ENCODE assay signal across 19 mouse cellular contexts in genomic region chr2:36139096-36139495, GRCm38 (mm10). TPM values are rescaled to one million over a fixed set of nuclear protein-coding genes. Genes with fewer than 3 reads are reported as not detected.
DNase-seq lines count a peak whose midpoint lies in the region; ATAC-seq and TF ChIP-seq lines count a peak whose summit lies in the region.
"Had no signal": no experiment of that assay in that cellular context is flagged by ENCODE, and none has a peak within 500 bp of the region (broad histone marks: within the 10 kb centered on the region; RNA-seq: fewer than 3 reads in every experiment).

No protein-coding gene starts in this region.

- H3K4me3 ChIP-seq in heart, embryonic 11.5 days (ENCODE audit: low read depth, low read length) = no peak overlapping the region
- H3K4me3 ChIP-seq in kidney, postnatal 0 days (replicated peaks; ENCODE audit: low read depth, low read length) = no peak overlapping the region
- H3K4me3 ChIP-seq in heart, embryonic 15.5 days = no peak overlapping the region
- H3K4me3 ChIP-seq in forebrain, embryonic 10.5 days = no peak overlapping the region
- H3K4me3 ChIP-seq: limb, embryonic 12.5 days; midbrain, embryonic 10.5 days; neural tube, embryonic 12.5 days had no signal

- ATAC-seq in heart, embryonic 11.5 days (replicated peaks; ENCODE audit: insufficient number of reproducible peaks, low FRiP score, low TSS enrichment) = no peak
- ATAC-seq in kidney, postnatal 0 days (replicated peaks; ENCODE audit: low FRiP score, low read depth) = no peak
- no peak for ATAC-seq in heart, embryonic 15.5 days (replicated peaks; ENCODE audit: insufficient number of reproducible peaks, insufficient read depth, low FRiP score, low read depth)
- ATAC-seq: Patski had no signal

- 0 out of 2 replicates have a peak overlapping the region, but pooled peaks have one; percentile 31 for H3K4me2 ChIP-seq in heart, embryonic 11.5 days
- no peak overlapping the region for H3K4me2 ChIP-seq in kidney, postnatal 0 days (ENCODE audit: low read length)
- H3K4me2 ChIP-seq in heart, embryonic 15.5 days = peak overlapping the region; percentile 24
- H3K4me2 ChIP-seq: limb, embryonic 12.5 days; neural tube, embryonic 12.5 days had no signal

- no peak overlapping the region for H3K9ac ChIP-seq in heart, embryonic 11.5 days (ENCODE audit: low read depth, low read length)
- no peak overlapping the region for H3K9ac ChIP-seq in kidney, postnatal 0 days (ENCODE audit: low read depth, low read length)
- H3K9ac ChIP-seq in heart, embryonic 15.5 days = no peak overlapping the region
- H3K9ac ChIP-seq: limb, embryonic 12.5 days; neural tube, embryonic 12.5 days had no signal

- 38% methylated on average over 2 of the region's 2 CpGs for WGBS in heart, embryonic 11.5 days (ENCODE audit: insufficient replicate concordance)
- WGBS in kidney, postnatal 0 days = 42% methylated on average over 2 of the region's 2 CpGs
- WGBS in heart, embryonic 15.5 days = 18% methylated on average over 2 of the region's 2 CpGs
- WGBS in forebrain, embryonic 10.5 days = 81% methylated on average over 2 of the region's 2 CpGs

- 0 out of 2 replicates have a peak overlapping the region, but pooled peaks have one; percentile 25 for H3K27ac ChIP-seq in heart, embryonic 11.5 days (ENCODE audit: low read depth, low read length)
- peak overlapping the region; percentile 27; the same call in 1 of the 2 replicates for H3K27ac ChIP-seq in kidney, postnatal 0 days
- peak overlapping the region; percentile 79 for H3K27ac ChIP-seq in heart, embryonic 15.5 days
- no peak overlapping the region for H3K27ac ChIP-seq in forebrain, embryonic 10.5 days
- H3K27ac ChIP-seq: limb, embryonic 12.5 days; midbrain, embryonic 10.5 days; neural tube, embryonic 12.5 days had no signal

- no peaks in the 10 kb centered on the region for H3K27me3 ChIP-seq in heart, embryonic 11.5 days (ENCODE audit: control insufficient read depth, insufficient read depth, low read length)
- no peaks in the 10 kb centered on the region for H3K27me3 ChIP-seq in kidney, postnatal 0 days (ENCODE audit: insufficient read depth, low read length)
- no peaks in the 10 kb centered on the region for H3K27me3 ChIP-seq in heart, embryonic 15.5 days
- H3K27me3 ChIP-seq in forebrain, embryonic 10.5 days (ENCODE audit: poor library complexity, severe bottlenecking) = no peaks in the 10 kb centered on the region
- H3K27me3 ChIP-seq: limb, embryonic 12.5 days; neural tube, embryonic 12.5 days; Patski had no signal

- intact Hi-C loops in heart, postnatal 14 days (cut with DNase I) = loop anchor here (2.0 to 5.0 kb wide), 3 partner anchors 73 to 127 kb away; partner anchors contain the start of genes Morn5 and Ndufa8

- DNase-seq in heart, postnatal 14 days = no peak
- DNase-seq in kidney, postnatal 0 days (ENCODE audit: low spot score) = peak; percentile 79
- DNase-seq in kidney, adult 18-20 months = no peak
- peak; percentile 10 for DNase-seq in 416B (ENCODE audit: low read depth)
- no peak for DNase-seq in embryo, embryonic 10 days (ENCODE audit: low spot score)
- DNase-seq in forebrain, embryonic 10.5 days (ENCODE audit: extremely low spot score, low spot score) = no peak
- DNase-seq: adrenal gland, postnatal 36 days; cerebellum, adult 9-10 months; gastrocnemius, postnatal 25 days; kidney, postnatal 36 days; layer of hippocampus, adult 9-11 months; lung, postnatal 36 days had no signal

- peaks cover 2% of the 10 kb centered on the region; the same call in 1 of the 2 replicates for H3K36me3 ChIP-seq in heart, embryonic 11.5 days (ENCODE audit: control insufficient read depth, insufficient read depth, low read length)
- 0 out of 2 replicates have a peak, but pooled peaks cover 8% of the 10 kb centered on the region for H3K36me3 ChIP-seq in kidney, postnatal 0 days (ENCODE audit: insufficient read depth, low read length)
- peaks cover 19% of the 10 kb centered on the region for H3K36me3 ChIP-seq in heart, embryonic 15.5 days
- peaks cover 29% of the 10 kb centered on the region for H3K36me3 ChIP-seq in forebrain, embryonic 10.5 days (replicated peaks)

- no peak for TF ChIP-seq CTCF in kidney, postnatal 0 days (IDR thresholded peaks at IDR 0.05; ENCODE audit: low read depth)

- no peaks in the 10 kb centered on the region for H3K9me3 ChIP-seq in heart, embryonic 11.5 days (replicated peaks; ENCODE audit: control insufficient read depth, low read length)
- no peaks in the 10 kb centered on the region for H3K9me3 ChIP-seq in kidney, postnatal 0 days (replicated peaks; ENCODE audit: low read length)
- no peaks in the 10 kb centered on the region for H3K9me3 ChIP-seq in heart, embryonic 15.5 days (replicated peaks)
- no peaks in the 10 kb centered on the region for H3K9me3 ChIP-seq in forebrain, embryonic 10.5 days
- H3K9me3 ChIP-seq: limb, embryonic 12.5 days; midbrain, embryonic 10.5 days; neural tube, embryonic 12.5 days had no signal

- H3K4me1 ChIP-seq in heart, embryonic 11.5 days (ENCODE audit: control insufficient read depth, insufficient read depth, low read length) = peaks cover 10% of the 10 kb centered on the region
- H3K4me1 ChIP-seq in kidney, postnatal 0 days (replicated peaks; ENCODE audit: insufficient read depth, low read length) = peaks cover 10% of the 10 kb centered on the region
- peaks cover 32% of the 10 kb centered on the region for H3K4me1 ChIP-seq in heart, embryonic 15.5 days (replicated peaks)
- H3K4me1 ChIP-seq in forebrain, embryonic 10.5 days = peaks cover 19% of the 10 kb centered on the region

RNA-seq across cellular contexts. Expression of gene Rbm18, which starts 2.5 kb away (rescaled TPM):
- 53.7 and 62.8 TPM in 2 replicates for polyA plus RNA-seq in heart, embryonic 11.5 days (2014; fragmentation: Nextera tagmentation; extraction: Ambion mirVana)
- total RNA-seq in heart, postnatal 14 days (2021) = 10 to 100 TPM; 33.6 to 37.8 TPM
- polyA plus RNA-seq in kidney, postnatal 0 days (2015; fragmentation: Nextera tagmentation; extraction: Ambion mirVana) = 59.8 and 62.5 TPM in 2 replicates
- polyA plus RNA-seq in heart, embryonic 15.5 days (2015; fragmentation: Nextera tagmentation; extraction: Ambion mirVana) = 62.6 and 63.6 TPM in 2 replicates
- polyA plus RNA-seq in forebrain, embryonic 10.5 days (2016; fragmentation: Nextera tagmentation; extraction: Ambion mirVana) = 71.8 and 72.1 TPM in 2 replicates

RNA-seq across cellular contexts. Expression of gene Mrrf, which starts 2.9 kb away (rescaled TPM):
- polyA plus RNA-seq in heart, embryonic 11.5 days (2014; fragmentation: Nextera tagmentation; extraction: Ambion mirVana) = 35.3 and 37.2 TPM in 2 replicates
- 10 to 100 TPM; 36.2 to 45.2 TPM for total RNA-seq in heart, postnatal 14 days (2021)
- polyA plus RNA-seq in kidney, postnatal 0 days (2015; fragmentation: Nextera tagmentation; extraction: Ambion mirVana) = 25.4 and 28.6 TPM in 2 replicates
- 32.4 and 38.6 TPM in 2 replicates for polyA plus RNA-seq in heart, embryonic 15.5 days (2015; fragmentation: Nextera tagmentation; extraction: Ambion mirVana)
- polyA plus RNA-seq in forebrain, embryonic 10.5 days (2016; fragmentation: Nextera tagmentation; extraction: Ambion mirVana) = 24.2 and 28.7 TPM in 2 replicates

RNA-seq across cellular contexts. Expression of gene Lhx6, which starts 33.9 kb away (rescaled TPM):
- 0.87 and 0.97 TPM in 2 replicates for polyA plus RNA-seq in heart, embryonic 11.5 days (2014; fragmentation: Nextera tagmentation; extraction: Ambion mirVana)
- 10 to 100 TPM in 1 of 2 experiments, 1 to 10 TPM in 1; 8.9 to 10.6 TPM for total RNA-seq in heart, postnatal 14 days (2021)
- 1.5 and 1.7 TPM in 2 replicates for polyA plus RNA-seq in kidney, postnatal 0 days (2015; fragmentation: Nextera tagmentation; extraction: Ambion mirVana)
- 1.5 and 2.2 TPM in 2 replicates for polyA plus RNA-seq in heart, embryonic 15.5 days (2015; fragmentation: Nextera tagmentation; extraction: Ambion mirVana)
- 2.2 and 2.8 TPM in 2 replicates for polyA plus RNA-seq in forebrain, embryonic 10.5 days (2016; fragmentation: Nextera tagmentation; extraction: Ambion mirVana)
- total RNA-seq: monocyte, adult 5-6 weeks had no signal

Comparison
In these comparisons a context has a peak if more than half of its experiments do, and no peak if none do; other contexts are left out.
1. DNase-seq: peak in kidney, postnatal 0 days (single experiment) and 416B (single experiment); none in heart, postnatal 14 days (0 of 2), kidney, adult 18-20 months (single experiment), embryo, embryonic 10 days (single experiment) and forebrain, embryonic 10.5 days (single experiment).